Mouse (Mus musculus): ENCODE results near the gene Tmem121b. TPM values are rescaled to one million over a fixed set of nuclear protein-coding genes. Genes with fewer than 3 reads are reported as not detected.

Tmem121b gene
- total and polyA plus RNA-seq, 3 experiments = not detected

- Histone ChIP-seq H3K27me3 (replicated peaks) (no peaks in the 10 kb centered on the region), H3K9me3 (replicated peaks; ENCODE audit: low read length) (peaks cover 15% of the 10 kb centered on the region), H3K36me3 (replicated peaks in 1 of 2; ENCODE audit: control insufficient read depth in 1 of 2, insufficient read depth in 1 of 2, low read length in 1 of 2) (no peaks in the 10 kb centered on the region), H3K27ac (ENCODE audit: insufficient read depth, low read depth) (no peak overlapping the region), H3K9ac (ENCODE audit: insufficient read depth, low read depth) (no peak overlapping the region), H3K4me3 (replicated peaks in 1 of 3; ENCODE audit: low read depth in 2 of 3, low read length in 2 of 3, poor library complexity in 1 of 3) (no peak overlapping the region), H3K4me2 (ENCODE audit: insufficient read depth, low read depth, poor library complexity, severe bottlenecking) (no peak overlapping the region), H3K79me2 (replicated peaks; ENCODE audit: control insufficient read depth, extremely low read depth, insufficient read depth, poor library complexity, severe bottlenecking) (no peaks in the 10 kb centered on the region), H3K4me1 (ENCODE audit: control insufficient read depth in 1 of 2, insufficient read depth in 2 of 2) (peaks cover 7 to 16% of the 10 kb centered on the region in 2 experiments; a peak in 3 of 4 replicates)
- no peak for TF ChIP-seq MAZ (IDR thresholded peaks at IDR 0.05; ENCODE audit: low read depth, low read length)
- no peak for TF ChIP-seq POLR2A (IDR thresholded peaks at IDR 0.05; ENCODE audit: low read depth, low read length)
- TF ChIP-seq PAX5 (IDR thresholded peaks at IDR 0.05; ENCODE audit: low read length) = no peak
- no peak for TF ChIP-seq TBP (conservative IDR thresholded peaks at IDR 0.05; ENCODE audit: low read depth, low read length)
- no peak for TF ChIP-seq ZMIZ1 (IDR thresholded peaks at IDR 0.05; ENCODE audit: low read depth, low read length)
- no peak for TF ChIP-seq CHD1 (IDR thresholded peaks at IDR 0.05; ENCODE audit: low read depth, low read length)
- TF ChIP-seq EP300 (IDR thresholded peaks at IDR 0.05; ENCODE audit: low read length) = no peak
- TF ChIP-seq E2F4 (IDR thresholded peaks at IDR 0.05; ENCODE audit: insufficient replicate concordance, low read depth, low read length) = no peak
- no peak for TF ChIP-seq TCF12 (IDR thresholded peaks at IDR 0.05; ENCODE audit: low read depth, low read length)
- TF ChIP-seq RAD21 (IDR thresholded peaks at IDR 0.05; ENCODE audit: low read depth, low read length) = no peak
- TF ChIP-seq MAFK (IDR thresholded peaks at IDR 0.05; ENCODE audit: insufficient replicate concordance, low read length) = no peak
- TF ChIP-seq RCOR1 (conservative IDR thresholded peaks at IDR 0.05; ENCODE audit: low read depth, low read length) = no peak
- in situ Hi-C loops (cut with MboI; ENCODE audit: low pct_ligation_motif_present, low pct_unique_long_range_greater_than_20kb, low sequenced_read_pairs) = no loop called here
- no peak for DNase-seq (ENCODE audit: extremely low read depth)
- dilution Hi-C loops (cut with MboI; ENCODE audit: extremely low pct_ligation_motif_present, extremely low pct_unique_long_range_greater_than_20kb, low sequenced_read_pairs) = no loop called here
Measured at GRCm38 (mm10) chr6:120541386-120541785, 47.8 kb upstream of the Tmem121b start.

GRCm38 (mm10) chr6:120539781-120540231 is 46.2 kb upstream of the Tmem121b start:
- H3K4me1 ChIP-seq (ENCODE audit: control insufficient read depth in 1 of 2, insufficient read depth in 2 of 2) = peaks cover 7 to 16% of the 10 kb centered on the region in 2 experiments; a peak in 3 of 4 replicates
- H3K79me2 ChIP-seq (replicated peaks; ENCODE audit: control insufficient read depth, extremely low read depth, insufficient read depth, poor library complexity, severe bottlenecking) = no peaks in the 10 kb centered on the region
- H3K4me3 ChIP-seq (replicated peaks in 1 of 3; ENCODE audit: low read depth in 2 of 3, low read length in 2 of 3, poor library complexity in 1 of 3) = no peak overlapping the region
- dilution Hi-C loops (cut with MboI; ENCODE audit: extremely low pct_ligation_motif_present, extremely low pct_unique_long_range_greater_than_20kb, low sequenced_read_pairs) (no loop called here), in situ Hi-C loops (cut with MboI; ENCODE audit: low pct_ligation_motif_present, low pct_unique_long_range_greater_than_20kb, low sequenced_read_pairs) (loop anchor here (5.0 to 10.0 kb wide), 3 partner anchors 32 to 215 kb away; no protein-coding TSS in a partner anchor)
- H3K27me3 ChIP-seq (replicated peaks) = no peaks in the 10 kb centered on the region
- peak overlapping the region; percentile 78; the same call in 1 of the 2 replicates for H3K4me2 ChIP-seq (ENCODE audit: insufficient read depth, low read depth, poor library complexity, severe bottlenecking)
- peaks cover 10% of the 10 kb centered on the region for H3K9me3 ChIP-seq (replicated peaks; ENCODE audit: low read length)
- no peak overlapping the region for H3K27ac ChIP-seq (ENCODE audit: insufficient read depth, low read depth)
- no peak for DNase-seq (ENCODE audit: extremely low read depth)
- H3K36me3 ChIP-seq (replicated peaks in 1 of 2; ENCODE audit: control insufficient read depth in 1 of 2, insufficient read depth in 1 of 2, low read length in 1 of 2) = no peaks in the 10 kb centered on the region
- TF ChIP-seq ETS1 (conservative IDR thresholded peaks at IDR 0.05; ENCODE audit: low read depth, low read length) (no peak), E2F4 (IDR thresholded peaks at IDR 0.05; ENCODE audit: insufficient replicate concordance, low read depth, low read length) (no peak), TCF12 (IDR thresholded peaks at IDR 0.05; ENCODE audit: low read depth, low read length) (no peak), JUN (IDR thresholded peaks at IDR 0.05; ENCODE audit: insufficient read depth, low read depth, low read length) (no peak), EP300 (IDR thresholded peaks at IDR 0.05; ENCODE audit: low read length) (no peak), UBTF (IDR thresholded peaks at IDR 0.05; ENCODE audit: low read depth, low read length) (no peak)
- peak overlapping the region; percentile 69; the same call in 1 of the 2 replicates for H3K9ac ChIP-seq (ENCODE audit: insufficient read depth, low read depth)
